Mouse (Mus musculus) granulocyte monocyte progenitor cell, adult 5-6 weeks (primary cell): Measurements from ENCODE around the gene Nppc. TPM values are rescaled to one million over a fixed set of nuclear protein-coding genes. Genes with fewer than 3 reads are reported as not detected.

Experiments used
- ATAC-seq: replicated peaks from 2 replicates; pipeline ENCODE4 v1.8.0; 2016; ENCODE audit warnings: mild to moderate bottlenecking, moderate TSS enrichment, inconsistent platforms; ENCODE audit not compliant: poor library complexity, severe bottlenecking
- total RNA-seq, 2 experiments: library from RNA; stranded (forward) in 1 of 2; stranded (reverse) in 1 of 2; fragments of 200-712, 200-1000 nt in 1 of 2; fragments of >200 nt in 1 of 2; fragmentation: Nextera tagmentation in 1 of 2; gene quantifications; 2 replicates each; pipeline ENCODE4 v1.2.3; 2014 to 2017

Nppc gene
- total RNA-seq, 2 experiments from 2014 or later = not detected

DNA sequence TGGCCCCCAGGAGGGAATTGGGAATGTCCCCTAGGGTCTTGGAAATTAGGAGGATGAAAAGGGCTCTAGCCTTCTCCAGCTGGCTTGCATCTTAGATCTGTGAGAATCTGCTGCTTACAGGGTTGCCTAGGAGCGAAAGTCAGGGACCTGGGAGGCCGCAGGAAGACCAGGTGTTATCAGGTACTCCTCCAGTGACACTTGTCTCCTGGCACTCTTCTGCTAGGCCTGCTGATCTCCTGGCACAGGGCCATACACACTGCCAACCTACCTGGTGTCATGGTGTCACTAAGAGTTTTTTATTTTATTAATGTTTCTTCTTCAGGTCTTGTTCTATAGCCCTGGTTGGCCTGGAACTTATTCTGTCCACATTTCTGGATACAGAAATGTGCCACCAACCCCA lies 5.3 kb downstream of the Nppc start:
- no peak for ATAC-seq

DNA sequence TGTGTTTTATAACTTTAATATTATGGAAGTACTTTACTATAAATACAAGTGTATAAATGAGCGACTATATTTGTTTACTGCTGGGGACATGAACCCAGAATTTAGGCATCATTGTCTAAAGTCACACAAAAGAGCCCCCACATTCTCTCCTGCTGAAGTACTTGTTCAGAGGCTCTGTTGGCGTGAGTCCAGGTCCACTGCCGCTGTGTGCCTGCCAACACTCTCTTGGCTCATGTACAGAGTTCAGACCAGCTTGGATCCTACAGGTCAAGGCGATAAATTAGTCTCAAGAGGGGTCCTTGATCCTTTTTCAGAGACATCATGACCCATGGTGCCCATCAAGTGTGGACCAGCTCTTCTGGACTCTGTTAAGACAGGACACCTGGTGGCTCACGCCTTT lies 13.3 kb downstream of the Nppc start:
- no peak for ATAC-seq

DNA sequence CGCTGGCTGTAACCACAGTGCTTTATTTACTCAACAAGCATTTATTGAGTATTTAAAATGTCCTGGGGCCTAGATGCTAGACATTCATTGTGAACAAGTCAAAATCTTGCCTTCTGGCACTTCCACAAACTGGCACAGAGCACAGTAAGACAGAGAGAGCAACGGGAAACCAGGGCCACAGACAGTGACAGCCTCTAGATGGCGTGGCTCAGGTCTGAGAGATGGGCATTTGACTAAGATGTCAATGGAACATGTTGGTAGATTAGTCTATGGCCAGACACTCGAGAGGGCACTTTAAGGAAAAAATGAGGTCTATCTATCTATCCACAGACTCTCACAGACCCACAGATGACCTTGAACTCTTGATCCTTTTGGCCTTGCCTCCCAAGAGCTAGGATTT lies 17.7 kb downstream of the Nppc start:
- no peak for ATAC-seq

DNA sequence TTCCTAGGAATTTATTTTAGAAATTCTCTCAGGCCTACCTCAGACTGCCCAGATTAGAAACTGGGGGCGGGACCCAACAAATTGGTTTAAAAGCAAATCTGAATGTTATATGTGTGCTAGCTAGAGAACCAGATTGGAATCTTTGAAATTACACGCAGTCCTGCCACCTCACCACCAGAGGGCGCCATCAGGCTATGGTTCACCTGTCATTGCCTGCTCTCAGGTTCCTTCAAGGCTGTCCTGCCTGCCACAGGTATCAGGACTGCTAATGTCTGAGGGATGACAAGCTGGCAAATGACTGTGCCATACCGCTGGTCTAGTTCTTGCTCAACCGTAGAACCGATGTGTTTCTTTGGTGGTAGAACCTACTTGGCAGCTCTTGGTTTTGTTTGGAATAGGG lies 20.1 kb downstream of the Nppc start:
- peak; percentile 48 for ATAC-seq

DNA sequence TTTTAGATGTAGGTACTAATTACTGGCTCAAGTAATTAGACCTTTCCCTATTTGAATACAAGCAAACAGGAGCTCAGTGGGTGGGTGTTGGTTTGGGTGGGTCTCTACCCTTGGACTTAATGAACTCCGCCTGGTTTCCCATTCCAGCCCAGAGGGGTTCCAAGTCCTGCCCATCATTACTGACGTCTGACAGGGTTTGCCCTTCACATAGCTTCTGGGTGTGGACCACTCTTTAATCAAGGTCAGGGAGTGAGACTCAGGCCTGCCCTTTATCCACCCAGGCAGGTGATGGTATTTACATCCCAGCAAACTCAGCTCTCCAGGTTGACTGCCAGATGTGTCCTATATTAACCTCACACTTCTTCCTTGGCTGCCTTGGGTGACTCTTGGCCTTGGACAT lies 22.9 kb downstream of the Nppc start:
- ATAC-seq = no peak

DNA sequence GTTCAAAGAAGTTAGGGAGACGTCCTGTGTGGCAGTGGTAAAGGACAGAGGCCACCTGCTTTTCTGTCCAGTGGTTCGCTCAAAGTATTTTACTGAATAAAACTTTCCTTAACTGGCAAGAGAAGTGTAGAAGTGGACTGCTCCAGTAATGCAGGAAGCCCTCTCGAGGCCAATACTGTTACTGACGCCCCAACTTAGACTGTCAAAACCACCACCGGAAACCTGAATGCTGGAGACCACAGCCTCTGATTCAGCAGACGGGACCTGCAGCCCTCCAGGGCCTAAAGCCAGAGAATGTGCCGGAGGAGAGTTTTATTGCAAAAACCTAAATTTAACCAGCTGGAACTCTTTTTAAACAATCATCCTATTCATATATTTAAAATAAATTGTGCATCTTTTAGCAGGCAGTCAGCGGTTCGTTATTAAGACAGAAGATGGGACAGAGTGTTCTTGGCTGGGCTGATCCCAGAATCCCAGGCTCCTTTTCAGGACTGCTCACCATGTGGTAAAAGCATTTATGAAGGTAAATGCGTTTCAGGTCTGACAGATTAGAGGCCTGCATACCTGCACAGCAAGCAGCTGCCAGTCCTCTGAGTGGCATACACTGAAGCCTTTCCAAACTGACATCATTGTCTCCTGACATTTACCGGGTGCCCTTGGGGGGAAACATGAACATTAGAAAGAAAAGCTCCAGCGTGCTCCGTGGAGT lies 27.1 kb downstream of the Nppc start:
- peak; percentile 96 for ATAC-seq

DNA sequence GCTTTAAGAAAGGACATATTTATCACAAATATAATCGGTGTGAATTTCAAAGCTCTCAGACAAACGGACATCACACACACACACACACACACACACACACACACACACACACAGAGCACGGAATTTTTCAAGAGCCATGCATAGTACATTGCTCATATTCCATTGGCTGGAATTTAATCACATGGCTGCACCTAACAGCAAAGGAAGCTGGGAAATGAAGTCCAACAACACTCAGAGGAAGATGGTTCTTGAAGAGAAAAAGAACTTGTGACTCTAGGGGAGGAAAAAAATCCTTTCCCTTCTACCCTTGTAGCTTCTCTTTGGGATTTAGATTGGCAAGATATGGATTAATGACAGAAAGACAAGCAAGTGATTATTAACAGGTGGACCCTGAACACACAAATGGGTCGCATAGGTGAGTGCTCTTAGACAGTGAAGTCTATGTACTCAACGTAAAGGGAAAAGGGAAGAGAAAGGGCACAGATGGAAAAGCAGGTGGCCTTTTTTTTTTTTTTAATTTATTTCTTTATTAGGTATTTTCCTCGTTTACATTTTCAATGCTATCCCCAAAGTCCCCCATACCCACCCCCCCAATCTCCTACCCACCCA lies 35.5 kb downstream of the Nppc start:
- ATAC-seq = no peak

DNA sequence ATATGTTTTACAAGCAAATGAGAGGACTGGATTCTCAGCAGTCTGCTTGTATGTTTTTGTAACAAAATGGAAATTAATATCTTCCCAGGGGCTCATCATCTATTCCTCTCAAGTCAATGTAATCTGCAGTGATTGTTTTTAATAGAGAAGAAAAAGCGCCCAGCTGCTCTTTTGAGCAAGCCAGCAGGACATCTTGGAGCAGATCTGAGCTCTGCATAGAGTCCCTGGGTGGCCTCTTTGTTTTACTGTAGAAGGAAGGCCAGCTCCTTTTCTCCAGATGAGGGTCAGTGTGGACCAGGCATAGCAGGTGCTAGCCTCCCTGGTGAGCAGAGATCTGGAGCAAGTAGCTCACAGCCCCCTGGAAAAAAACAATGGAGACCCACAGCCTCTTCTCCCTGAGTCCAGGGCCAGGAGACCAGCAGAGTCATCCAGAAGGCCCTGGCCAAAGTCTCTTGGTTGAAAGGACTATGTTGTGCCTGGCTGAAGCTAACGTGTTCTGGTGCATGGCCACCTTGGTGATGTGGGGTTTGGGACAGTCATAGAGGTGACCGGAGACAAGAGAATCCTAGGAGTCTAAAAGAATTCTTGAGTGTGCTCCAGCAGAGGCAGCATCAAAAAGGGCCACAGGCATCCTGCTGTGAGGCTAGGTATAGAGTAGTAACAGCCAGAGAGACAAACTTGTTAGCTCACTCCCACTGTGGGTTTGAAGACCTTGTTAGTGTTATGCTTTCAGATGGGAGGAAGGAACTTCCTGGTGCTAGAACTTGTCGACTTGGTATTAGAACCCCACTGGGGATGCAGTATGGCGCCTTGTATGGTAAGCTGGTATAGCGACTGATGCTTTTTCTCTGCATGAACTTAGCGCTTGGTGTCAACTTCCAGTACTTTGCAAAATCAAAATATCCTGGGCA lies 36.3 kb downstream of the Nppc start:
- no peak for ATAC-seq

DNA sequence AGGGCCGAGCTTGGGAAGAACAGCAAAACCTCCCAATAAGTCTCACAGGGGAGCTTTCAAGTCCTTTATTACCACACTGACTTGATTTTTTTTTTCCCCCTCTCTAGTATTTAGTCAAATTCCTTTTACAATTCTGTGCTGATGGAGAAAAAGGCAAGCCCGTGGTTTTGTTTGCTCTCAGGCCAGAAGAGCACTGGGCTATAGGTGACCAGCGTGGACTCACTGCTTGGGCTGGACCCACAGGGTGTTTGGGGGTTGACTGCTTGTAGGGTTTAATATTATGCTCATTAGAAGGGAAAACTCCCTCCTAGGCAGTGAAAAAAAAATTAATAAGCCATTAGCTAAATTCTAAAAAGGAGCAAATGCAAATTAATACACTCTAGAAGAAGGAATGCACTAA lies 36.9 kb downstream of the Nppc start:
- no peak for ATAC-seq

DNA sequence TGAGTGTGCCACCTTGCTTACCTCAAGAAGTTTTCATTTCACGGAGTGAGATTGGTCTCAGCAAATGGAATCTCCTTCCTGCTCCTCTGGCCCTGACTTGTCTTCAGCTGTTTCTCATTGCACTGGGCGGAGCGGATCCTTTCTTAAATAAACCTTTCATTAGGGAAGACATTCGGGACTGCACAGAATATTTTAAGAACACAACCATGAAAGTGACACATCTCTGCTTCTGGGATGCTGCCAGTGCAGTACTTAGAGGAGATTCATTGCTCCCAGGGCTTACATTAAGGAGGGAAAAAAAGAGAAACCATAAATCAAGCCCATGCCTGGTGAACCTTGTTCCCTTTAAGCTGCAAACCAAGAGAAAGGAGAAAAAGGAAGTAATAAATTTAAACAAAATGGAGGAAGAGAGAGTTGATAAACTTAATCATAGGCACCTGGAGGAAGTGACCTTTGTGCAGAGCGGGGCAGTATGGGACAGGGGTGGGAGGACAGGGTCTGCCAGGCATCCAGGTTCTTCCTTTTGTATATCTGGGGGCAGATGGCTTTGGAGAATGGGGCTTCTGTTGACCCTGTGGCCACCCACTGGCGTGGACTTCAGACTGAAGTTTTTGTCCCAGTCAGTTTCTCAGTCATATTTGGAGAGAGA lies 37.5 kb downstream of the Nppc start:
- peak; percentile 59 for ATAC-seq

DNA sequence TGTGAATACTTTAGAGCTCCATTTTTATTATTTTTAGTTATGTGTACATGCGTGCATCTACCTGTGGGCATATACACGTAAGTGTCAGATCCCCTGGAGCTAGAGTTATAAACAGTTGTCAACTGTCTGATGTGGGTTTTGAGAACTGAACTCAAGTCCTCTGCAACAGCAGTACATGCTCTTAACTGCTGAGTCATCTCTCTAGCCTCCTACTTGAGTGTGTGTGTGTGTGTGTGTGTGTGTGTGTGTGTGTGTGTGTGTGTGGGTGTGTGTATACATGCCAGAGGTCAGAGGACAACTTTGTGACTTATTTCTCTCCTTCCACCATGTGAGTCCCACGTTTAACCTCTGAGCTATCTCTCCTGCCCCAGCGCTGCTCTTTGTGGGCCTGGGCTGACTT lies 39.8 kb downstream of the Nppc start:
- ATAC-seq = no peak

DNA sequence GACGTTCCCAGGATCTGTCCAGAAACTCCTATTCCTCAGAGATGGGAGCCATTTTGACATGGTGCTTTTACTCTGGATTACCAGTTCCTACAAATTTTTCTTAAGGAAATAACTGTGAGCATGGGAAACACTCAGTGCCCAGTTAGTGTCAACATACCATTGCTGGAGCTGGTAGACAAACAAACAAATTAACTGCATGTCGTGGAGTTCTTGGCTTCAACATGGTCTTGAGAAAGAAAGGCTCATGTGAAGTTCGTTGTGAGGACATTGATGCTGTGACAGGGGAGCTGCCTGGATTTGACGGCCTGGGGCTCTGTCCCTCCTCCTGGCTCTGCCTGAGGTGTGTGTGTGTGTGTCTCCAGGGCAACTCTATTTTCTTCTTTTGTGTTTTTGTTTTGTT lies 40.4 kb downstream of the Nppc start:
- no peak for ATAC-seq

DNA sequence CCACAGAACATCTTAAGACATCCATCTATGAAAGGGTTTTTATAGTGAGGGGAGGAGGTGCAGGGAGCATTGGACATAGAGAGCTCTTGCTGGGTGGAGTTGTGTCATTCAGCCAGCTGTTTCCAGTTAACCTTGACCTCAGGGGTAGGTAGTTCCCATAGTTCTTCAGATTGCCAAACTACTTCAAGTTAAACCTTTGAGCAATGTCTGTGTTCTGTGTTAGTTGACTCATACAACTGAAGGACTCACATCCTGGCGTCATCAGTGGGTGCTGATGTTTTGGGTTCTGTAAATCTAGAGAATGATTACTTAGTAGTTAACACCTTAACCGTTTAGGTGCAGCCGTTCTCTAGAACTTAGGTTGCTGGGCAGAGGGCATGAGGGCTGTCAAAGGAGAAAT lies 42.1 kb downstream of the Nppc start:
- ATAC-seq = no peak

DNA sequence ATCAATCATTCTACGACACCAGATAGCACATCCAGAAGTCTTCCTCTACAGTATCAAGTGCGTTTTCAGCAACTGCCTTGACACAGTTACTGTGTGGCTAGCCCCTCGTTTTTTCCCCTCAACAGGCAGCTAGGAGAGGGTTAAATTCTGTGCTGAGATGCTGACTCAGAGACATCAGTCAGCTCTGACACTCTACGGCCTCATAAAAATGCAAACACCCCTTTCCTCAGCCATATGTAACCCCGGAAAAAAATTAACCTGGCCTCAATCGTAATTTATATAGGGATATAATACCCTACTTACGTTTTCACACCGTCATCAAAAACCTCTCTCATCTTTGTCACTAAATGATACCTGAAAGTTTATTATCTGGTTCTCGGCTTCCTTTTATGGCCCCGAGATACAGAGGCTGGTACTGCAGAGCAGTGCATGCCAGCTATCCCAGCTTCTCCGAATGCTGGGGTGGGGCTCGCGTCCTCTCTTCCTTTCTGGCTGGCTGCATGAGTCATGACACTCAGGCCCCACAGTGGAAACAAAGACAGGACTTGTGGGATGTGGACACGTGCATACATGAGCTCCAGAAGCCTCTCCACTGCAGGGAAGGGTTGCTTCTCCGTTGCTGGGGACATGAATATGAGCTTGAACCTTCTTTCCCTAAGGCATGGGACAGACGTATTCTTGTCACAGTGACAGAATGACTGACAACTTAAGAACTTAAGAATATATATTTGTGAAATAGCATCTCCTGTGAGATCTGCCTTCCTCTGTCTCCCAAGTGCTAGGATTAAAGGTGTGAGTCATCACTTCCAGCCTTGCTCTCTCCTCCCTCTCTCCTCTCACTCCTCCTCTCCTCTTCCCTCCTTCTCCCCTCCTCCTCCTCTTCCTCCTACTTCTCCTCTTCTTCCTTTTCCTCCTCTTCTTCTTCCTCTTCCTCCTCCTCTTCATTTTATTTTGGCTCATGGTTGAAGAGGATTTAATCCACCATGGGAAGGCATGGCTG lies 47.1 kb downstream of the Nppc start:
- ATAC-seq = no peak

DNA sequence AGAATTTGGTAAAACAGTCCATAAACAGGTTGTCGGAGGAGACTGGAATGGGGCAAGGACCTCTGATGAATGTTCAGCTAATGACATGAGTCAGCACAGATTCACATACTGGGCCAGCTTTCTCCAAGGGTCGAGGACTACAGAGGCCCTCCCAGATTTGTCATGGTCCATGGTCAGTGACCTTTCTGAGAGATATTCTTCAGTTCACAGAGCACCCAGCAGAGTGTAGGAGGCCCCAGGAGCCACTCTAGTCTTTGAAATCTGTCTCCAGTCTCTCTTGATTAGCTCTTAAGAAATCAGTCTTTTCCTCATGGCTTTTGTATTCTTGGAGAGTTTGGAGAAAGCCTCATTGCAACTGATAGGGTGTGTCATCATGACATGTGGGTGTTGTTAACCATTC lies 48.1 kb downstream of the Nppc start:
- ATAC-seq = no peak

DNA sequence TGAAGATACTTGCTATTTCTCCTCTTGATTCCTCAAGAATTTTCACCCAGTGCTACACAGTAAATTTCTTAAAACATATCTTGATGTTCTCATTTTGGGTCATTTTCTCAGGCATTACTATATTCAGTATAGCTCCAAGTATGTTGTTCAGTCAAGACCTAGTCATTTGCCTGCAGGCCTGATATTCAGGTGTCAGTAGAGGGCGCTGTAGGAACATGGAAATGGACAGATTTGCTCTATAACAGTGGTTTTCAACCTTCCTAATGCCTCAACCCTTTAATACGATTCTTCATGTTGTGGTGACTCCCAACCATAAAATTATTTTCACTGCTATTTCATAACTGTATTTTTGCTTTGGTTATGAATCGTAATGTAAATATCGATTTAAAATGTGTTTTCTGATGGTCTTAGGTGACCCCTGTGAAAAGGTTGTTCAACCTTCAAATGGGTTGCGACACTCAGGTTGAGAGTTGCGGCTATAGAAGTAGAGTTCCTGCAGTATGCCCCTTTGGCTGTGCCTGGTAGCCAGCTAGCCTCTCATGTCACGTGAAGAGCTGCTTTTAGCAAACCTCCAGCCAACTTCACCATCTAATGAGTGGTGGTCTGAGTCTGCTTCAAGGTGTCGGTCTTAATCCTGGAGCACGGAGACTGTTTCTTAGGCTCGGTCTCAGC lies 51.8 kb downstream of the Nppc start:
- peak; percentile 69; the same call in 1 of the 2 replicates for ATAC-seq
